Mouse (Mus musculus) liver, postnatal 0 days (tissue): Measurements from ENCODE around the gene Trp53tg5.

ENCODE experiments used
- CTCF ChIP-seq: sonication (generic); IDR thresholded peaks from 2 replicates; pipeline ENCODE4 v1.5.1; 2016; ENCODE audit warnings: antibody characterized with exemption, low read depth
- EP300 ChIP-seq: IDR thresholded peaks from 2 replicates; pipeline ENCODE4 v1.6.1; 2016; ENCODE audit warnings: antibody characterized with exemption, low read depth, mild to moderate bottlenecking

- TF ChIP-seq EP300, result no peak
- no peak for TF ChIP-seq CTCF
Observed at GRCm38 (mm10) chr2:164432541-164433191, 40.9 kb downstream of the Trp53tg5 start.
